Mouse (Mus musculus) lung, adult 2 months (tissue): ENCODE measurements around the gene Mfsd4b3.

Experiments used
- CTCF ChIP-seq: fragments of 200-500 bp; IDR thresholded peaks from 2 replicates; pipeline ENCODE4 v1.5.1; 2011; ENCODE audit warnings: mild to moderate bottlenecking, low read length, control low read depth; ENCODE audit not compliant: insufficient read depth
- POLR2A ChIP-seq: fragments of 200-500 bp; IDR thresholded peaks from 2 replicates; pipeline ENCODE4 v1.6.1; 2011; ENCODE audit warnings: low read depth, mild to moderate bottlenecking, control low read depth, low read length, borderline replicate concordance; ENCODE audit errors: extremely low read depth

- TF ChIP-seq POLR2A (no peak), CTCF (no peak)
Measured at GRCm38 (mm10) chr10:39912616-39913015, 47.3 kb downstream of the Mfsd4b3 start.
